8 mouse cellular contexts compared by ENCODE assay signal in genomic region chr2:157540073-157540952, GRCm38 (mm10). TPM values are rescaled to one million over a fixed set of nuclear protein-coding genes. Genes with fewer than 3 reads are reported as not detected.
A peak's percentile ranks its signal among the peaks of the same experiment; 100 is the strongest.
DNase-seq lines count a peak whose midpoint lies in the region; ATAC-seq and TF ChIP-seq lines count a peak whose summit lies in the region.

No protein-coding gene starts in this region.

- no peak for ATAC-seq in midbrain, embryonic 15.5 days (replicated peaks)
- ATAC-seq in kidney, embryonic 15.5 days (replicated peaks; ENCODE audit: low FRiP score), result no peak

- H3K4me2 ChIP-seq in midbrain, embryonic 15.5 days, result no peak overlapping the region
- no peak overlapping the region for H3K4me2 ChIP-seq in kidney, embryonic 15.5 days

- H3K27ac ChIP-seq in midbrain, embryonic 15.5 days, result peak overlapping the region; percentile 73
- H3K27ac ChIP-seq in kidney, embryonic 15.5 days, result no peak overlapping the region

- H3K36me3 ChIP-seq in midbrain, embryonic 15.5 days (replicated peaks), result no peaks in the 10 kb centered on the region
- peaks cover 23% of the 10 kb centered on the region for H3K36me3 ChIP-seq in kidney, embryonic 15.5 days

- H3K9me3 ChIP-seq in midbrain, embryonic 15.5 days, result no peaks in the 10 kb centered on the region
- H3K9me3 ChIP-seq in kidney, embryonic 15.5 days (replicated peaks), result no peaks in the 10 kb centered on the region

- intact Hi-C loops in left cerebral cortex, postnatal 14 days (cut with DNase I), result no loop called here

- TF ChIP-seq POLR2A in lung, adult 2 months (IDR thresholded peaks at IDR 0.05; ENCODE audit: borderline replicate concordance, extremely low read depth, low read depth, low read length), result no peak

- no peaks in the 10 kb centered on the region for H3K27me3 ChIP-seq in midbrain, embryonic 15.5 days (replicated peaks)
- H3K27me3 ChIP-seq in kidney, embryonic 15.5 days, result 0 out of 2 replicates have a peak, but pooled peaks cover 3% of the 10 kb centered on the region

- WGBS in lung, adult 2 months, result 56% methylated on average over 24 of the region's 24 CpGs
- 34% methylated on average over 24 of the region's 24 CpGs for WGBS in midbrain, embryonic 15.5 days
- 85% methylated on average over 24 of the region's 24 CpGs for WGBS in kidney, embryonic 15.5 days

- no peak for TF ChIP-seq CTCF in lung, adult 2 months (IDR thresholded peaks at IDR 0.05; ENCODE audit: insufficient read depth, low read length)

- H3K4me3 ChIP-seq in lung, adult 2 months (replicated peaks; ENCODE audit: extremely low read depth, low read depth, low read length), result no peak overlapping the region
- no peak overlapping the region for H3K4me3 ChIP-seq in midbrain, embryonic 15.5 days
- H3K4me3 ChIP-seq in kidney, embryonic 15.5 days (replicated peaks), result no peak overlapping the region

- no peak overlapping the region for H3K9ac ChIP-seq in midbrain, embryonic 15.5 days
- no peak overlapping the region for H3K9ac ChIP-seq in kidney, embryonic 15.5 days

- no peaks in the 10 kb centered on the region for H3K4me1 ChIP-seq in lung, adult 2 months (ENCODE audit: control insufficient read depth, insufficient read depth, low read length)
- peaks cover 82% of the 10 kb centered on the region for H3K4me1 ChIP-seq in midbrain, embryonic 15.5 days
- 0 out of 2 replicates have a peak, but pooled peaks cover 2% of the 10 kb centered on the region for H3K4me1 ChIP-seq in kidney, embryonic 15.5 days

- peak; percentile 45 to 62 for DNase-seq in lung, adult 18-20 months
- no peak for DNase-seq in lung, adult 2 months
- DNase-seq in gastrocnemius, adult 18-20 months (ENCODE audit: low spot score), result peak; percentile 61
- peak; percentile 64 to 75 for DNase-seq in left cerebral cortex, postnatal 14 days (ENCODE audit: low spot score in 2 of 2)
- no peak for DNase-seq in adrenal gland, postnatal 25 days
- no peak for DNase-seq in testis, postnatal 14 days (ENCODE audit: low spot score)

RNA-seq across cellular contexts. Expression of gene Nnat, which starts 19.6 kb away (rescaled TPM):
- polyA plus RNA-seq in lung, adult 2 months (2012; rRNA removed), result 25.3 and 56.8 TPM in 2 replicates
- total RNA-seq in gastrocnemius, adult 18-20 months (2021), result 10 to 100 TPM in 1 of 2 experiments, 1 to 10 TPM in 1; 1.6 to 16.4 TPM
- 100 to 1,000 TPM; 283 to 425 TPM for total RNA-seq in left cerebral cortex, postnatal 14 days (2021)
- 10,539 and 10,900 TPM in 2 replicates for polyA plus RNA-seq in midbrain, embryonic 15.5 days (2015; fragmentation: Nextera tagmentation; extraction: Ambion mirVana)
- 238 and 287 TPM in 2 replicates for polyA plus RNA-seq in kidney, embryonic 15.5 days (2015; fragmentation: Nextera tagmentation; extraction: Ambion mirVana)
- total RNA-seq in adrenal gland, postnatal 25 days (2021), result 71.3 and 91.2 TPM in 2 replicates

RNA-seq across cellular contexts. Expression of gene Blcap, which starts 30.8 kb away (rescaled TPM):
- 41.3 and 49.3 TPM in 2 replicates for polyA plus RNA-seq in lung, adult 2 months (2012; rRNA removed)
- 10 to 100 TPM; 28.0 to 36.7 TPM for total RNA-seq in gastrocnemius, adult 18-20 months (2021)
- total RNA-seq in left cerebral cortex, postnatal 14 days (2021), result 100 to 1,000 TPM; 103 to 116 TPM
- polyA plus RNA-seq in midbrain, embryonic 15.5 days (2015; fragmentation: Nextera tagmentation; extraction: Ambion mirVana), result 332 and 336 TPM in 2 replicates
- polyA plus RNA-seq in kidney, embryonic 15.5 days (2015; fragmentation: Nextera tagmentation; extraction: Ambion mirVana), result 48.3 and 51.6 TPM in 2 replicates
- total RNA-seq in adrenal gland, postnatal 25 days (2021), result 61.5 and 82.8 TPM in 2 replicates

Comparison
In these comparisons a context has a peak if more than half of its experiments do, and no peak if none do; other contexts are left out.
1. DNase-seq: peak in lung, adult 18-20 months (2 of 2), gastrocnemius, adult 18-20 months (single experiment) and left cerebral cortex, postnatal 14 days (2 of 2); none in lung, adult 2 months (single experiment), adrenal gland, postnatal 25 days (single experiment) and testis, postnatal 14 days (single experiment).